9 mouse cellular contexts compared by ENCODE assay signal in genomic region chr9:67105867-67106266, GRCm38 (mm10). TPM values are rescaled to one million over a fixed set of nuclear protein-coding genes. Genes with fewer than 3 reads are reported as not detected.
DNase-seq lines count a peak whose midpoint lies in the region; ATAC-seq and TF ChIP-seq lines count a peak whose summit lies in the region.
"Had no signal": no experiment of that assay in that cellular context is flagged by ENCODE, and none has a peak within 500 bp of the region (broad histone marks: within the 10 kb centered on the region; RNA-seq: fewer than 3 reads in every experiment).

No protein-coding gene starts in this region.

- peak; percentile 36 to 55 for DNase-seq in adrenal gland, adult (ENCODE audit: inconsistent age in 2 of 2, low spot score in 1 of 2)
- no peak for DNase-seq in adrenal gland, adult 18-20 months (ENCODE audit: low spot score in 2 of 2)
- peak; percentile 87 for DNase-seq in midbrain, embryonic 11.5 days (ENCODE audit: low spot score, missing footprints)
- no peak for DNase-seq in left cerebral cortex, postnatal 36 days (ENCODE audit: low spot score in 2 of 2)

- no peaks in the 10 kb centered on the region for H3K9me3 ChIP-seq in midbrain, embryonic 11.5 days (ENCODE audit: control insufficient read depth, low read length)
- no peaks in the 10 kb centered on the region for H3K9me3 ChIP-seq in midbrain, embryonic 15.5 days
- no peaks in the 10 kb centered on the region for H3K9me3 ChIP-seq in heart, embryonic 15.5 days (replicated peaks)
- H3K9me3 ChIP-seq: megakaryocyte, embryonic 14.5 days had no signal

- no peak for TF ChIP-seq POLR2A in myocyte (IDR thresholded peaks at IDR 0.05; ENCODE audit: insufficient read length, low read depth)

- H3K9ac ChIP-seq in midbrain, embryonic 11.5 days (ENCODE audit: low read length) = no peak overlapping the region
- H3K9ac ChIP-seq in midbrain, embryonic 15.5 days = no peak overlapping the region
- no peak overlapping the region for H3K9ac ChIP-seq in heart, embryonic 15.5 days

- H3K4me1 ChIP-seq in midbrain, embryonic 11.5 days (ENCODE audit: control insufficient read depth, insufficient read depth, low read length) = no peaks in the 10 kb centered on the region
- no peaks in the 10 kb centered on the region; the same call in 1 of the 2 replicates for H3K4me1 ChIP-seq in midbrain, embryonic 15.5 days
- peaks cover 21% of the 10 kb centered on the region for H3K4me1 ChIP-seq in heart, embryonic 15.5 days (replicated peaks)

- H3K27ac ChIP-seq in midbrain, embryonic 11.5 days (ENCODE audit: low read depth, low read length) = no peak overlapping the region
- no peak overlapping the region for H3K27ac ChIP-seq in midbrain, embryonic 15.5 days
- H3K27ac ChIP-seq in heart, embryonic 15.5 days = peak overlapping the region; percentile 73

- H3K79me2 ChIP-seq in myocyte (ENCODE audit: control insufficient read depth, insufficient read depth) = no peaks in the 10 kb centered on the region

- H3K4me2 ChIP-seq in midbrain, embryonic 11.5 days = no peak overlapping the region
- H3K4me2 ChIP-seq in midbrain, embryonic 15.5 days = no peak overlapping the region
- no peak overlapping the region; the same call in 1 of the 2 replicates for H3K4me2 ChIP-seq in heart, embryonic 15.5 days
- H3K4me2 ChIP-seq in myocyte (ENCODE audit: low read depth) = peak overlapping the region; percentile 70

- no peaks in the 10 kb centered on the region for H3K36me3 ChIP-seq in midbrain, embryonic 11.5 days (ENCODE audit: control insufficient read depth, insufficient read depth, low read length)
- H3K36me3 ChIP-seq in midbrain, embryonic 15.5 days (replicated peaks) = no peaks in the 10 kb centered on the region
- H3K36me3 ChIP-seq in heart, embryonic 15.5 days = no peaks in the 10 kb centered on the region
- H3K36me3 ChIP-seq in myocyte (ENCODE audit: control insufficient read depth, insufficient read depth) = no peaks in the 10 kb centered on the region

- no peak for ATAC-seq in midbrain, embryonic 11.5 days (ENCODE audit: low FRiP score)
- ATAC-seq in midbrain, embryonic 15.5 days (replicated peaks) = no peak
- peak; percentile 68 for ATAC-seq in heart, embryonic 15.5 days (replicated peaks; ENCODE audit: insufficient number of reproducible peaks, insufficient read depth, low FRiP score, low read depth)
- ATAC-seq in CD4-positive, CD25-positive, alpha-beta regulatory T cell, adult 4 months = no peak

- H3K27me3 ChIP-seq in midbrain, embryonic 11.5 days (ENCODE audit: control insufficient read depth, insufficient read depth, low read length) = no peaks in the 10 kb centered on the region
- no peaks in the 10 kb centered on the region for H3K27me3 ChIP-seq in midbrain, embryonic 15.5 days (replicated peaks)
- H3K27me3 ChIP-seq in heart, embryonic 15.5 days = no peaks in the 10 kb centered on the region
- no peaks in the 10 kb centered on the region for H3K27me3 ChIP-seq in myocyte (ENCODE audit: control insufficient read depth, insufficient read depth, insufficient read length)

- intact Hi-C loops in left cerebral cortex, postnatal 36 days (cut with DNase I) = no loop called here

- WGBS in midbrain, embryonic 11.5 days = 31% methylated on average over 9 of the region's 9 CpGs
- WGBS in midbrain, embryonic 15.5 days = 32% methylated on average over 9 of the region's 9 CpGs
- 9% methylated on average over 9 of the region's 9 CpGs for WGBS in heart, embryonic 15.5 days

- no peak overlapping the region for H3ac ChIP-seq in myocyte (ENCODE audit: control insufficient read depth, insufficient read length)

- no peak overlapping the region for H3K4me3 ChIP-seq in midbrain, embryonic 11.5 days (ENCODE audit: low read depth, low read length)
- H3K4me3 ChIP-seq in midbrain, embryonic 15.5 days = no peak overlapping the region
- H3K4me3 ChIP-seq in heart, embryonic 15.5 days = no peak overlapping the region
- H3K4me3 ChIP-seq in myocyte = no peak overlapping the region
- H3K4me3 ChIP-seq: megakaryocyte, embryonic 14.5 days had no signal

TF ChIP-seq in myocyte, 11 proteins besides CTCF, POLR2A, EP300 and RAD21:
- TF ChIP-seq TCF12 (IDR thresholded peaks at IDR 0.05; ENCODE audit: insufficient read depth, poor library complexity, severe bottlenecking) (no peak), CEBPB (IDR thresholded peaks at IDR 0.05; ENCODE audit: insufficient read depth, poor library complexity, severe bottlenecking) (no peak), E2F4 (IDR thresholded peaks at IDR 0.05; ENCODE audit: insufficient read depth) (no peak), MAX (IDR thresholded peaks at IDR 0.05; ENCODE audit: low read depth) (no peak), USF1 (IDR thresholded peaks at IDR 0.05; ENCODE audit: low read depth) (no peak), REST (IDR thresholded peaks at IDR 0.05; ENCODE audit: insufficient read depth, insufficient read length) (no peak), MYOG (IDR thresholded peaks at IDR 0.05; ENCODE audit: control insufficient read depth in 1 of 3, insufficient read depth in 1 of 3, insufficient read length in 2 of 3, low read depth in 2 of 3) (peak in 1 of 3 experiments; percentile 19), SRF (IDR thresholded peaks at IDR 0.05; ENCODE audit: control insufficient read depth, insufficient read length, low read depth) (no peak), TCF3 (IDR thresholded peaks at IDR 0.05; ENCODE audit: insufficient read length, low read depth) (no peak), MYOD1 (IDR thresholded peaks at IDR 0.05; ENCODE audit: control insufficient read depth in 1 of 3, insufficient read length in 2 of 3, low read depth in 2 of 3) (peak in 2 of 3 experiments; percentile 1 to 32), POLR2AphosphoS2 (IDR thresholded peaks at IDR 0.05; ENCODE audit: insufficient read length, low read depth) (no peak)

RNA-seq across cellular contexts. Expression of gene Tpm1, which starts 56.7 kb away (rescaled TPM):
- total RNA-seq in adrenal gland, adult 18-20 months (2021) = 100 to 1,000 TPM; 158 to 306 TPM
- 298 and 333 TPM in 2 replicates for polyA plus RNA-seq in midbrain, embryonic 11.5 days (2014; fragmentation: Nextera tagmentation; extraction: Ambion mirVana)
- polyA plus RNA-seq in midbrain, embryonic 15.5 days (2015; fragmentation: Nextera tagmentation; extraction: Ambion mirVana) = 146 and 151 TPM in 2 replicates
- polyA plus RNA-seq in heart, embryonic 15.5 days (2015; fragmentation: Nextera tagmentation; extraction: Ambion mirVana) = 3,993 and 5,392 TPM in 2 replicates
- 1,921 TPM for polyA plus RNA-seq in myocyte (2012; fragmentation: generic; extraction: Trizol)
- 10 to 100 TPM; 25.6 to 42.4 TPM for polyA plus RNA-seq in CD4-positive, CD25-positive, alpha-beta regulatory T cell, adult 4 months (2017; shearing (Covaris generic))
- 100 to 1,000 TPM; 230 to 232 TPM for total RNA-seq in left cerebral cortex, postnatal 36 days (2021)

Comparison
In these comparisons a context has a peak if more than half of its experiments do, and no peak if none do; other contexts are left out.
1. DNase-seq: peak in adrenal gland, adult (2 of 2) and midbrain, embryonic 11.5 days (single experiment); none in adrenal gland, adult 18-20 months (0 of 2) and left cerebral cortex, postnatal 36 days (0 of 2).